Mouse (Mus musculus) neural tube, embryonic 15.5 days (tissue): Measurements from ENCODE around the gene Cabp7. TPM values are rescaled to one million over a fixed set of nuclear protein-coding genes. Genes with fewer than 3 reads are reported as not detected.

Experiments used
- ATAC-seq: fragments of 200-750 bp; cut with Nextera tagmentation; 2 replicates; pipeline ENCODE4 v1.8.0; 2017; ENCODE audit warnings: mild to moderate bottlenecking, moderate TSS enrichment, moderate library complexity; ENCODE audit not compliant: low FRiP score
- H3K27ac ChIP-seq: fragments of 300-500 bp; sonication (generic); replicated peaks from 2 replicates; pipeline ENCODE4 v1.5.1; 2015; ENCODE audit warnings: mild to moderate bottlenecking, inconsistent platforms
- H3K27me3 ChIP-seq: fragments of 300-500 bp; sonication (generic); replicated peaks from 2 replicates; pipeline ENCODE4 v1.6.1; 2015; ENCODE audit warnings: inconsistent platforms
- H3K36me3 ChIP-seq: fragments of 300-500 bp; sonication (generic); 2 replicates; pipeline ENCODE4 v1.6.1; 2015; ENCODE audit warnings: inconsistent platforms
- H3K4me1 ChIP-seq: fragments of 300-500 bp; sonication (generic); 2 replicates; pipeline ENCODE4 v1.6.1; 2015; ENCODE audit warnings: inconsistent platforms
- H3K4me2 ChIP-seq: fragments of 300-500 bp; sonication (generic); 2 replicates; pipeline ENCODE4 v1.6.1; 2015; ENCODE audit warnings: inconsistent platforms, mild to moderate bottlenecking, moderate library complexity
- H3K4me3 ChIP-seq: fragments of 300-500 bp; sonication (generic); replicated peaks from 2 replicates; pipeline ENCODE4 v1.5.1; 2015; ENCODE audit warnings: mild to moderate bottlenecking, inconsistent platforms
- H3K9ac ChIP-seq: fragments of 300-500 bp; sonication (generic); replicated peaks from 2 replicates; pipeline ENCODE4 v1.6.1; 2015; ENCODE audit warnings: mild to moderate bottlenecking, inconsistent platforms
- H3K9me3 ChIP-seq: fragments of 300-500 bp; sonication (generic); replicated peaks from 2 replicates; pipeline ENCODE4 v1.6.1; 2016; ENCODE audit warnings: inconsistent platforms
- WGBS: fragments of 180-500 bp; shearing (Covaris S2); methylation state at CpG from one replicate; pipeline ENCODE4 v1.1.7; 2015; ENCODE audit warnings: mixed read lengths; 5-methylcytosine and 5-hydroxymethylcytosine counted together
- polyA plus RNA-seq: library from polyadenylated mRNA; unstranded; fragments of >200 nt; fragmentation: Nextera tagmentation; extraction: Ambion mirVana; gene quantifications from 2 replicates; pipeline ENCODE4 v1.2.1, GENCODE M21; 2015

Cabp7 gene
- polyA plus RNA-seq, 1 experiment from 2014 or later = 4.2 TPM

- no peak for ATAC-seq
- Histone ChIP-seq H3K36me3 (no peaks in the 10 kb centered on the region), H3K27me3 (peaks cover 64% of the 10 kb centered on the region), H3K9me3 (no peaks in the 10 kb centered on the region), H3K9ac (peak overlapping the region; percentile 55), H3K4me1 (peaks cover 26% of the 10 kb centered on the region), H3K27ac (no peak overlapping the region), H3K4me2 (peak overlapping the region; percentile 100), H3K4me3 (peak overlapping the region; percentile 65)
- WGBS = under 1% methylated on average over 12 of the region's 12 CpGs
Measured at GRCm38 (mm10) chr11:4747285-4747684, 707 bp upstream of the Cabp7 start.

DNA sequence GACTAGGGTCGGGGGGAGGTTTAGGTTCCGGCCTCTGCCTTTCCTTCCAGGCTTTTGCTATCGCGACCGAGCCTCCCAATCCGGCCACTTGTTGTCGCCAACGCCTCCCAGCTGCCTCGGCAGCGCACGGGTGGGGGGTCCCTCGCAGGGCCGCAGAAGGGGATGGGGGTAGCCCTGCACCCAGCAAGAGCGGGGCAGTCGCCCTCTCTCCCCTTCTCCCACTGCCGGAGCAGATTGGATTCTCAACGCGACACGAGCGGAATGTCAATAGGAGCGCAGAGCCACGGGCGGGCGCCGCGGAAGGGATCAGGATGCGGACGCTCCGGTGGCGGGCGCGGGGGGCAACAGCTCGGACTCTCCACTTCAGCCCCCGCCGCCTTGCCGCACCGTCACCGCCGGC, 609 bp downstream of the Cabp7 start:
- Histone ChIP-seq H3K4me2 (peak overlapping the region; percentile 100), H3K27ac (no peak overlapping the region), H3K27me3 (peaks cover 65% of the 10 kb centered on the region), H3K4me1 (peaks cover 24% of the 10 kb centered on the region), H3K36me3 (no peaks in the 10 kb centered on the region), H3K9ac (peak overlapping the region; percentile 55), H3K4me3 (peak overlapping the region; percentile 65), H3K9me3 (no peaks in the 10 kb centered on the region)
- WGBS = 1% methylated on average over 39 of the region's 39 CpGs
- peak; percentile 20; the same call in 1 of the 2 replicates for ATAC-seq

DNA sequence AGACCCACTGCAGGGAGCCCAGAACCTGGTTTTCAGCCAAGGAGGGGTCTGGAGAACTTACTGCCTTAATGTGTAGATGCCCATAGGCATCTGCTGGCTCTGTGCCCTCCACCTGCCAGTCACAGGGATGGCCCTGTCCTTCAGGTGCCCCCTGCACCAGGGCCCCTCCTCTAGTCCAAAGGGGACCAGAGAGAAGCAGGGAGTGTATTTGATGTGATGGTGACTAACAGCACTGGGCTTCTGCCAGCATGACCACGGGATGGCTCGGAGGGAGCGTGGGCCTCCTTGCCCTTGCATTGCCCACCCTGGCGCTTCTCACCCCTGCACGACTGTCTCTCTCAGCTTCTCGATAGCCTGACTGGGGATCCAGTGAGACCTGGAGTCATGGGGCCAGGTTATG, 1.9 kb downstream of the Cabp7 start:
- peaks cover 61% of the 10 kb centered on the region for H3K27me3 ChIP-seq

GRCm38 (mm10) chr11:4740785-4741184, 5.8 kb downstream of the Cabp7 start:
- Histone ChIP-seq H3K27me3 (peaks cover 31% of the 10 kb centered on the region), H3K4me3 (no peak overlapping the region), H3K4me2 (no peak overlapping the region), H3K4me1 (peaks cover 8% of the 10 kb centered on the region), H3K36me3 (no peaks in the 10 kb centered on the region), H3K9ac (no peak overlapping the region), H3K27ac (no peak overlapping the region), H3K9me3 (no peaks in the 10 kb centered on the region)
- WGBS = 58% methylated on average over 5 of the region's 5 CpGs
- no peak for ATAC-seq

More for the DNA sequence above, 1.9 kb downstream of the Cabp7 start:
- WGBS = 50% methylated on average over 6 of the region's 6 CpGs
- H3K4me1 ChIP-seq = peaks cover 24% of the 10 kb centered on the region
- no peaks in the 10 kb centered on the region for H3K9me3 ChIP-seq
- ATAC-seq = no peak
- no peaks in the 10 kb centered on the region for H3K36me3 ChIP-seq
- no peak overlapping the region for H3K27ac ChIP-seq
- 0 out of 2 replicates have a peak overlapping the region, but pooled peaks have one; percentile 65 for H3K4me3 ChIP-seq
- H3K9ac ChIP-seq = no peak overlapping the region
- peak overlapping the region; percentile 100 for H3K4me2 ChIP-seq

GRCm38 (mm10) chr11:4738719-4739118, 7.9 kb downstream of the Cabp7 start:
- Histone ChIP-seq H3K4me2 (no peak overlapping the region), H3K27ac (no peak overlapping the region), H3K9me3 (no peaks in the 10 kb centered on the region), H3K9ac (no peak overlapping the region), H3K27me3 (peaks cover 11% of the 10 kb centered on the region; the same call in 1 of the 2 replicates), H3K36me3 (no peaks in the 10 kb centered on the region), H3K4me1 (no peaks in the 10 kb centered on the region), H3K4me3 (no peak overlapping the region)
- ATAC-seq = no peak
- WGBS = 95% methylated on average over 16 of the region's 16 CpGs

DNA sequence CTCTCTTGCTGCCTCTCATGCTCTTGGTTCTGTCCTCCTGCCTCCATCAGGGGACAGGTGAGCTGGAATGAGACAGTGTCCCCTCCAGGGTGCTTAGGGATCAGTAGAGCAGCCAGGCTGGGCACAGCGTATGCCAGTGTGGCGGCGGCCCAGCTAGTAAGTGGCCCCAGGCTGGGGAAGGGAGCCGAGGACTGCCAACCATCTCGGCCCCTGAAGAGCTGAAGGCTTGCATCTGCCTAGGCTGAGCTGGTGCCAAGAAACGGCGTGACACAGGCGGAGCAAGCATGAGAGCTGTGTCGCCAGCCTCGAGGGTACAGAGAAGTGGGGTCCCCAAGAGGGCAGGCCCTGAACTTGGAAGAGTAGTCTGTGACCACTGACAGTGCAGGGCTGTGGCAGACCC, 8.9 kb downstream of the Cabp7 start:
- no peak for ATAC-seq
- H3K9ac ChIP-seq = no peak overlapping the region
- WGBS = 53% methylated on average over 10 of the region's 10 CpGs
- H3K9me3 ChIP-seq = no peaks in the 10 kb centered on the region
- H3K36me3 ChIP-seq = no peaks in the 10 kb centered on the region
- no peaks in the 10 kb centered on the region for H3K4me1 ChIP-seq
- H3K4me3 ChIP-seq = no peak overlapping the region
- no peak overlapping the region for H3K4me2 ChIP-seq
- H3K27me3 ChIP-seq = peaks cover 5% of the 10 kb centered on the region; the same call in 1 of the 2 replicates
- H3K27ac ChIP-seq = no peak overlapping the region

GRCm38 (mm10) chr11:4736355-4736754, 10.2 kb downstream of the Cabp7 start:
- ATAC-seq = no peak
- H3K36me3 ChIP-seq = peaks cover 4% of the 10 kb centered on the region; the same call in 1 of the 2 replicates
- no peaks in the 10 kb centered on the region for H3K9me3 ChIP-seq
- no peak overlapping the region for H3K4me2 ChIP-seq
- H3K9ac ChIP-seq = no peak overlapping the region
- 46% methylated on average over 6 of the region's 6 CpGs for WGBS
- no peaks in the 10 kb centered on the region for H3K4me1 ChIP-seq
- no peaks in the 10 kb centered on the region for H3K27me3 ChIP-seq
- no peak overlapping the region for H3K27ac ChIP-seq
- no peak overlapping the region for H3K4me3 ChIP-seq

DNA sequence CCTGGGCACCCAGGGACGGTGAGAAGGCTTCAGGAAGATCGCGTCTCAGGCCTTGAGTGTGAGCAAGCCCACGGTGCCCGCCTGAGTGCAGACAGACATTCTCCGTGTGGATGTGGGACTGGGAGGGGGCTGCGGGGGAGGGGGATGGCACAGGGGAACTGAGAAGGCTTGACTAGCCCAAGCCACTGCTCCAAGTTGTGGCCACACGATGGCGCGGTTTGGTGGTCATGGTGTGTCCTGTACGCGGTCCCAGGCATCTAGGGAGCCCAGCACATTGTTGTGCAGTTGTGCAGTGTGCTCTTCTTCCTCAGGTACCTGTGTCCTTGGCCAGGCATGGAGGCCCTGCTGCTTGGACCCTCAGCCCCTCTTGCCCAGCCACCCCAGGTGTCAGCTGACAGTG, 12.4 kb downstream of the Cabp7 start:
- ATAC-seq = no peak; the same call in 1 of the 2 replicates

DNA sequence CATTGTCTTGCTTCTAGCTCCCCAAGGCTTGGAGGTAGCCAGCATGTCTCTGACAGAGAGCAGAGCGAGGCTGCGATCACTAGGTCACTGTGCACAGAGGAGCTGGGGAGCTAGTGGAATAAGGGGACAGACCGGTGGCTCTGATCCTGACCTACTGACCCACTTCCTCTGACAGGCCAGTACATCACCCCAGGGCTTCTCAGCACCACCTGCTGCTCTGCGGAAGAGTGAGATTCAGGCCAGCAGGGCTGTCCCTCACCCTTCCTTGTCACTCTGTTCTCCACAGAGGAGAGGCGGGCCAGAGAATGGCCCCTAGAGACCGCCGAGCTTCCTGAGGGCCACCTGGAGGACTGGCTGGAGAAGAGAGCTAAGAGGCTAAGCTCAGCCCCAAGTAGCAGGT, 14.8 kb downstream of the Cabp7 start:
- no peak for ATAC-seq
- Histone ChIP-seq H3K4me2 (no peak overlapping the region), H3K9ac (no peak overlapping the region), H3K4me1 (peaks cover 9% of the 10 kb centered on the region), H3K27me3 (no peaks in the 10 kb centered on the region), H3K36me3 (peaks cover 4% of the 10 kb centered on the region; the same call in 1 of the 2 replicates), H3K9me3 (no peaks in the 10 kb centered on the region), H3K4me3 (no peak overlapping the region), H3K27ac (no peak overlapping the region)
- 81% methylated on average over 7 of the region's 7 CpGs for WGBS

More for the DNA sequence above, 12.4 kb downstream of the Cabp7 start:
- H3K9ac ChIP-seq = no peak overlapping the region
- peaks cover 9% of the 10 kb centered on the region for H3K4me1 ChIP-seq
- peaks cover 4% of the 10 kb centered on the region; the same call in 1 of the 2 replicates for H3K36me3 ChIP-seq
- no peak overlapping the region for H3K4me3 ChIP-seq
- no peak overlapping the region for H3K4me2 ChIP-seq
- H3K27me3 ChIP-seq = no peaks in the 10 kb centered on the region
- H3K27ac ChIP-seq = no peak overlapping the region
- 33% methylated on average over 12 of the region's 12 CpGs for WGBS
- no peaks in the 10 kb centered on the region for H3K9me3 ChIP-seq

- no peak overlapping the region for H3K9ac ChIP-seq
- H3K4me2 ChIP-seq = no peak overlapping the region
- H3K4me3 ChIP-seq = no peak overlapping the region
- no peak for ATAC-seq
- peaks cover 9% of the 10 kb centered on the region for H3K36me3 ChIP-seq
- no peaks in the 10 kb centered on the region for H3K27me3 ChIP-seq
- H3K27ac ChIP-seq = no peak overlapping the region
- 76% methylated on average over 5 of the region's 5 CpGs for WGBS
- H3K4me1 ChIP-seq = peaks cover 9% of the 10 kb centered on the region
- H3K9me3 ChIP-seq = no peaks in the 10 kb centered on the region
Measured at GRCm38 (mm10) chr11:4730913-4731312, 15.7 kb downstream of the Cabp7 start.

DNA sequence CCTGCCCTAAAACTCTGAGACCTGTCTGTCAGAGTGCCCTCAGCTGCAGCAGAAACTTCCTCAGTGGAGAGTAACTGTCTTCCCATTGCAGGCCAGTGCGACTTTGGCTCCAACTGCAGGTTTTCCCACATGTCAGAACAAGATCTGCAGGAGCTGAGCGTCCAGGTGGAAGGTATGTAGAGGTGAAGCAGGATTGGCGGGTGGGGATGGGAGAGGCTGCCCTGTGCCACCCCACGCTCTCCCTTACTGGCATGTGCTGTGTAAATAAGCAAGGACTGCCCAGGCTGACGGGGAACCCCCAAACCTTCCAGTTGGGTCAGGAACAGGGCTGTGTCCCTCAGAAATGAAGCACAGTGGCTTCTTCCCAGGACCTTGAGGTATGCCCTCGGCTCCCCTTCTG, 16.5 kb downstream of the Cabp7 start:
- no peak overlapping the region for H3K4me2 ChIP-seq
- H3K9ac ChIP-seq = no peak overlapping the region
- H3K4me3 ChIP-seq = no peak overlapping the region
- peaks cover 16% of the 10 kb centered on the region for H3K36me3 ChIP-seq
- no peaks in the 10 kb centered on the region for H3K9me3 ChIP-seq
- H3K27me3 ChIP-seq = no peaks in the 10 kb centered on the region
- no peak overlapping the region for H3K27ac ChIP-seq
- H3K4me1 ChIP-seq = peaks cover 9% of the 10 kb centered on the region
- 85% methylated on average over 6 of the region's 6 CpGs for WGBS
- 0 out of 2 replicates have a peak, but pooled peaks have one; percentile 32 for ATAC-seq

DNA sequence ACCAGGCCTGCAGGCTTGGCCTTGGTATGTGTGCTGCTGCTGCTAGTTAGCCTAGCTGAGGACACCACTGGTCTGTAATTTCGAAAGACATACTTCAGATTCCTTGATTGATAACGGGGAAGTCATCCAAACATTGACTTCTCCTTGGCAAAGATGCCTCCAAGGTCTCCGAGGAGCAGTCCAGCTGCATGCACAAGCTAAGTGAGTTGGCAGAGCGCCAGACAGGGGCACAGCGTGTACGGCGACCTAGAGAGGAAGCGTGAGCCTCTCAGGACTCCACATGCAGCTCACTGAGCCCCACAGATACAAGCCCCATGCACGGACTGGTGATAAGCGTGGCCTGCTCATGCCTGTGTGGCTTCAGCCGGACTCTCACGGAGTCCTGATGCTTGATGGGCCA, 17.0 kb downstream of the Cabp7 start:
- H3K9me3 ChIP-seq = no peaks in the 10 kb centered on the region
- peaks cover 9% of the 10 kb centered on the region for H3K4me1 ChIP-seq
- peaks cover 17% of the 10 kb centered on the region for H3K36me3 ChIP-seq
- H3K9ac ChIP-seq = no peak overlapping the region
- no peak for ATAC-seq
- 40% methylated on average over 12 of the region's 12 CpGs for WGBS
- no peak overlapping the region for H3K27ac ChIP-seq
- no peak overlapping the region for H3K4me2 ChIP-seq
- no peaks in the 10 kb centered on the region for H3K27me3 ChIP-seq
- no peak overlapping the region for H3K4me3 ChIP-seq
